Mouse (Mus musculus) bone marrow macrophage, adult 2 months (primary cell): ENCODE data around the gene Asap2.

Source experiments
- CTCF ChIP-seq: IDR thresholded peaks from 2 replicates; pipeline ENCODE4 v1.5.1; 2012; ENCODE audit warnings: low read depth, mild to moderate bottlenecking, low read length, moderate library complexity
- POLR2A ChIP-seq: IDR thresholded peaks from 2 replicates; pipeline ENCODE4 v1.6.1; 2012; ENCODE audit warnings: mild to moderate bottlenecking, low read depth, low read length, borderline replicate concordance

GRCm38 (mm10) chr12:21139560-21139959 lies 149.3 kb downstream of the Asap2 start:
- TF ChIP-seq CTCF (no peak), POLR2A (no peak)
